Mouse (Mus musculus) retina, adult 2 months (tissue): ENCODE data around the gene Reep1.

Experiments
- DNase-seq: peaks from one replicate; pipeline ENCODE4 v3.0.0-alpha.2; 2012; ENCODE audit warnings: low read depth, low spot score

The Reep1 gene

GRCm38 (mm10) chr6:71707511-71708501 lies at the start of gene Reep1:
Gene Reep1, plus strand, starts transcription at chr6:71707561.
- no peak for DNase-seq

- no peak for DNase-seq
These were observed 49.1 kb upstream of the Reep1 start for GRCm38 (mm10) chr6:71658290-71658689.

- DNase-seq, result no peak
These were observed 42.9 kb upstream of the Reep1 start for GRCm38 (mm10) chr6:71664511-71664910.

- DNase-seq, result no peak
These were observed 34.2 kb upstream of the Reep1 start for GRCm38 (mm10) chr6:71673166-71673565.

- DNase-seq, result no peak
These were observed 28.5 kb upstream of the Reep1 start for GRCm38 (mm10) chr6:71678891-71679290.

- DNase-seq, result no peak
These were observed 12.2 kb upstream of the Reep1 start for GRCm38 (mm10) chr6:71695150-71695549.

- no peak for DNase-seq
These were observed 11.8 kb upstream of the Reep1 start for GRCm38 (mm10) chr6:71695599-71695998.

- no peak for DNase-seq
These were observed 490 bp upstream of the Reep1 start for GRCm38 (mm10) chr6:71706871-71707270.

GRCm38 (mm10) chr6:71708528-71708927 lies 1.2 kb downstream of the Reep1 start:
- no peak for DNase-seq

- DNase-seq, result no peak
These were observed 3.0 kb downstream of the Reep1 start for GRCm38 (mm10) chr6:71710323-71710722.

GRCm38 (mm10) chr6:71711201-71711600 lies 3.8 kb downstream of the Reep1 start:
- DNase-seq, result no peak

GRCm38 (mm10) chr6:71713532-71713931 lies 6.2 kb downstream of the Reep1 start:
- DNase-seq, result no peak

GRCm38 (mm10) chr6:71715006-71715405 lies 7.6 kb downstream of the Reep1 start:
- DNase-seq, result no peak

GRCm38 (mm10) chr6:71716434-71716833 lies 9.1 kb downstream of the Reep1 start:
- no peak for DNase-seq

GRCm38 (mm10) chr6:71718322-71718721 lies 11.0 kb downstream of the Reep1 start:
- DNase-seq, result no peak

GRCm38 (mm10) chr6:71719302-71719701 lies 11.9 kb downstream of the Reep1 start:
- DNase-seq, result no peak

- no peak for DNase-seq
These were observed 15.6 kb downstream of the Reep1 start for GRCm38 (mm10) chr6:71722988-71723387.

GRCm38 (mm10) chr6:71723555-71723954 lies 16.2 kb downstream of the Reep1 start:
- DNase-seq, result no peak

- no peak for DNase-seq
These were observed 19.3 kb downstream of the Reep1 start for GRCm38 (mm10) chr6:71726710-71727109.

GRCm38 (mm10) chr6:71728306-71728705 lies 20.9 kb downstream of the Reep1 start:
- no peak for DNase-seq

- no peak for DNase-seq
These were observed 27.7 kb downstream of the Reep1 start for GRCm38 (mm10) chr6:71734910-71735599.

- DNase-seq, result no peak
These were observed 28.2 kb downstream of the Reep1 start for GRCm38 (mm10) chr6:71735600-71736010.

GRCm38 (mm10) chr6:71736101-71736500 lies 28.7 kb downstream of the Reep1 start:
- DNase-seq, result no peak
